Mouse (Mus musculus) liver, adult 2 months (tissue): ENCODE measurements around the gene Gpi1. TPM values are rescaled to one million over a fixed set of nuclear protein-coding genes. Genes with fewer than 3 reads are reported as not detected.

Source experiments
- DNase-seq: peaks from one replicate; pipeline ENCODE4 v3.0.0-alpha.2; 2011; ENCODE audit warnings: low read depth, low spot score; ENCODE audit errors: extremely low read depth
- H3K27ac ChIP-seq: fragments of 200-500 bp; replicated peaks from 2 replicates; pipeline ENCODE4 v1.5.1; 2012; ENCODE audit warnings: low read depth, mild to moderate bottlenecking, control low read depth, inconsistent platforms, low read length; ENCODE audit not compliant: insufficient read depth
- H3K27me3 ChIP-seq: fragments of 200-500 bp; 2 replicates; pipeline ENCODE4 v1.6.1; 2012; ENCODE audit warnings: mild to moderate bottlenecking, moderate library complexity, low read length, inconsistent platforms; ENCODE audit not compliant: control insufficient read depth, insufficient read depth
- H3K36me3 ChIP-seq: fragments of 200-500 bp; 2 replicates; pipeline ENCODE4 v1.6.1; 2012; ENCODE audit warnings: low read length, inconsistent platforms; ENCODE audit not compliant: control insufficient read depth, insufficient read depth
- H3K4me1 ChIP-seq: fragments of 200-500 bp; 2 replicates; pipeline ENCODE4 v1.6.1; 2011; ENCODE audit warnings: low read length; ENCODE audit not compliant: control insufficient read depth, insufficient read depth
- H3K4me3 ChIP-seq: fragments of 200-500 bp; 2 replicates; pipeline ENCODE4 v1.5.1; 2011; ENCODE audit warnings: low read depth, mild to moderate bottlenecking, control low read depth, low read length, moderate library complexity; ENCODE audit not compliant: insufficient read depth
- H3K79me2 ChIP-seq: fragments of 200-500 bp; 2 replicates; pipeline ENCODE4 v1.6.1; 2012; ENCODE audit warnings: inconsistent platforms, mild to moderate bottlenecking, low read length, moderate library complexity; ENCODE audit not compliant: control insufficient read depth, insufficient read depth
- H3K9ac ChIP-seq: fragments of 200-500 bp; 2 replicates; pipeline ENCODE4 v1.6.1; 2012; ENCODE audit warnings: low read depth, mild to moderate bottlenecking, control low read depth, inconsistent platforms, low read length
- CTCF ChIP-seq: fragments of 200-500 bp; IDR thresholded peaks from 2 replicates; pipeline ENCODE4 v1.5.1; 2011; ENCODE audit warnings: low read depth, low read length, control low read depth
- POLR2A ChIP-seq: fragments of 200-500 bp; IDR thresholded peaks from 2 replicates; pipeline ENCODE4 v1.6.1; 2011; ENCODE audit warnings: low read length, control low read depth; ENCODE audit not compliant: insufficient read depth; ENCODE audit errors: extremely low read depth
- WGBS: fragments of 180-500 bp; shearing (Covaris S2); methylation state at CpG from one replicate; pipeline ENCODE4 v1.1.7; 2018; 5-methylcytosine and 5-hydroxymethylcytosine counted together
- polyA plus RNA-seq: library from polyadenylated mRNA; depleted of rRNA; stranded (reverse); fragments of >200 nt; gene quantifications from 2 replicates; pipeline ENCODE4 v1.2.3, GENCODE M21; 2012
- total RNA-seq: library from RNA; depleted of rRNA; stranded (reverse); fragments of >200 nt; gene quantifications from 2 replicates; pipeline ENCODE4 v1.2.3, GENCODE M21; 2014

Gpi1 gene
- total and polyA plus RNA-seq, 2 experiments = 61.8 to 127 TPM

DNA sequence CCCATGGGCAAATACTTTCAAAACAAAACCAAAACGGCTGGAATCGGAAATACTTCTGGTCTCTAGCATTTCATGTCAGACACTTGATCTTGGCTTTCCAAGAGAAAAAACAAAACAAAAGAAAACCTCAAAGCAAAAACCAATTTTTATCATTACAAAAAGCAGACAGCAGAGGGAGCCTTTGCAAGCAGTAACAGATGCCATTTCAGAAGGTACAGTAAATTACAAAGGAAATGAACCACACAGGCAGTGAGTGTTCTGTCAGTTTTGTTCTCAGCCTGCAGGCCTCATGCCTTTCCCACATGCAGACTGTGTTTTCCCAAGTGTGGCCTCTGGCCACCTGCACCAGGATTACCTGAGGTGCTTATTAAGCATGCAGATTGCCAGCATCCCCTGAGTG is 21.9 kb upstream of the Gpi1 start:
- no peaks in the 10 kb centered on the region for H3K27me3 ChIP-seq
- H3K4me3 ChIP-seq = no peak overlapping the region
- no peaks in the 10 kb centered on the region; the same call in 1 of the 2 replicates for H3K79me2 ChIP-seq
- peaks cover 61% of the 10 kb centered on the region for H3K36me3 ChIP-seq
- no peaks in the 10 kb centered on the region for H3K4me1 ChIP-seq
- H3K9ac ChIP-seq = no peak overlapping the region
- WGBS = 72% methylated on average over 2 of the region's 2 CpGs
- no peak for TF ChIP-seq POLR2A
- TF ChIP-seq CTCF = no peak
- no peak overlapping the region for H3K27ac ChIP-seq
- no peak for DNase-seq

DNA sequence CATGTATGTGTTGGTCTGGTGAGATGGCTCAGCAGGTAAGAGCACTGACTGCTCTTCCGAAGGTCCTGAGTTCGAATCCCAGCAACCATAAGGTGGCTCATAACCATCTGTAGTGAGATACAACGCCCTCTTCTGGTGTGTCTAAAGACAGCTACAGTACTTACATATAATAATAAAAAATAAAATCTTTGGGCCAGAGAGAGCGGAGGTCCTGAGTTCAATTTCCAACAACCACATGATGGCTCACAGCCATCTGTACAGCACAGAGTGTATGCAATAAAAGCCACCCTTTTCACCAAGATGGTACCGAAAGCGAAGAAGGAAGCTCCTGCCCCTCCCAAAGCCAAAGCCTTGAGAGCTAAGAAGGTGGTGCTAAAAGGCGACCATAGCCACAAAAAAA is 20.6 kb upstream of the Gpi1 start, which contains the start of gene Gm6096:
Gm6096 (plus strand) TSS at position 301 of the 400 bp plus-strand sequence.
- 95% methylated on average over 7 of the region's 7 CpGs for WGBS
- no peak for TF ChIP-seq POLR2A
- TF ChIP-seq CTCF = no peak
- no peak for DNase-seq
- Histone ChIP-seq H3K9ac (no peak within 1 kb of the TSS), H3K36me3 (peaks cover 62% of the 10 kb centered on the region), H3K4me3 (no peak within 1 kb of the TSS), H3K79me2 (no peaks in the 10 kb centered on the region; the same call in 1 of the 2 replicates), H3K27me3 (no peaks in the 10 kb centered on the region), H3K4me1 (no peaks in the 10 kb centered on the region), H3K27ac (no peak within 1 kb of the TSS)

DNA sequence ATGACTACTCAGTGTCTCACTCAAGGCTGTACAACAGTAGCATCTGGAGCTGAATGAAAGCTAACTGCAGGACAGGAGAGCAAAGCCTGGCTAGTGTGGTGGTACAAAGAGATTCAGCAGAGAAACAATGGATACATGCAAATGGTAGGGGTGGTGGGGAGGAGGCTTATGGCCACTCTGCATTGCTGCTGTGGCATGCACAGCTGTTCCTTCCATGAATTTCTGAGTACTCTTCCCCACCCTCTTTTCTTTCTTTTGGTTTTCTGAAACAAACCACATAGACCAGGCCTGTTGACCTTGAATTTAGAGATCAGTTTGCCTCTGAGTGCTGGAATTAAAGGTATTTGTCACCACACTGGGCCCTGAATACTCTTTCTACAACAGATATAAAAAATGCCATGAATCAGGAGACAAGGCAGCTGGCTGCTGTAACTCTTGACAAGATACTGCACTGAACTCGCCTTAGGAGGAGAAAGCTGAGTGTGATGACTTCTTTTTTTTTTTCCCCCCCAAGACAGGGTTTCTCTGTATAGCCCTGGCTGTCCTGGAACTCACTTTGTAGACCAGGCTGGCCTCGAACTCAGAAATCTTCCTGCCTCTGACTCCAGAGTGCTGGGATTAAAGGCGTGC is 16.8 kb upstream of the Gpi1 start:
- WGBS = 96% methylated on average over 3 of the region's 3 CpGs
- no peaks in the 10 kb centered on the region for H3K4me1 ChIP-seq
- H3K27ac ChIP-seq = no peak overlapping the region
- H3K27me3 ChIP-seq = no peaks in the 10 kb centered on the region
- no peak overlapping the region for H3K4me3 ChIP-seq
- DNase-seq = no peak
- H3K36me3 ChIP-seq = peaks cover 62% of the 10 kb centered on the region
- H3K9ac ChIP-seq = no peak overlapping the region
- TF ChIP-seq POLR2A (no peak), CTCF (no peak)
- no peaks in the 10 kb centered on the region; the same call in 1 of the 2 replicates for H3K79me2 ChIP-seq

DNA sequence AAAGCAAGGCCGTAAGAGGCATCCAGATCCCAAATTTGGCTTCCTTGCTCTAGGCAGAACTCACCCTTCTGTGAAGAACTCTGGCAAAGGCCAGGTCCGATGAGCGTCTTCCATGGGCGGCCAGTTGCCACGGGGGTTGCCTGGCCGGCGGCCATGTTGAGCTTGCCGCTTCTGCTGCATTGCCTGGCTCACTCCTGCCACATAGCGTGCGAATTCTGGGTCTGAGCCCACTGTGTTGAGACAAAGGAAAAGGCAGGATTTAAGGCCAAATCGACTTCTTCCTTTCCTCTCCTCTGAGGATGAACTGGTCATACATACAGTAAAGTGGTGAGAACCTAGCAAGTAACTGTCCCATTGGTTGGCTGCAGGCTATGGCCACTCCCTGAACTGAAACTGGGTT is 12.0 kb upstream of the Gpi1 start:
- no peaks in the 10 kb centered on the region for H3K27me3 ChIP-seq
- TF ChIP-seq POLR2A (no peak), CTCF (no peak)
- no peaks in the 10 kb centered on the region for H3K79me2 ChIP-seq
- no peaks in the 10 kb centered on the region for H3K4me1 ChIP-seq
- peaks cover 64% of the 10 kb centered on the region for H3K36me3 ChIP-seq
- DNase-seq = no peak
- H3K9ac ChIP-seq = no peak overlapping the region
- WGBS = 96% methylated on average over 11 of the region's 11 CpGs
- H3K4me3 ChIP-seq = no peak overlapping the region
- H3K27ac ChIP-seq = no peak overlapping the region

- no peak for TF ChIP-seq POLR2A
- Histone ChIP-seq H3K36me3 (peaks cover 38% of the 10 kb centered on the region; the same call in 1 of the 2 replicates), H3K4me3 (no peak overlapping the region), H3K27ac (no peak overlapping the region), H3K4me1 (peaks cover 8% of the 10 kb centered on the region), H3K79me2 (no peaks in the 10 kb centered on the region), H3K9ac (no peak overlapping the region), H3K27me3 (no peaks in the 10 kb centered on the region)
- WGBS = 94% methylated on average over 5 of the region's 5 CpGs
- no peak for DNase-seq
These were observed 8.0 kb upstream of the Gpi1 start for GRCm38 (mm10) chr7:34238086-34238485.

GRCm38 (mm10) chr7:34235602-34236001 is 5.5 kb upstream of the Gpi1 start:
- peaks cover 20% of the 10 kb centered on the region; the same call in 1 of the 2 replicates for H3K36me3 ChIP-seq
- no peaks in the 10 kb centered on the region for H3K27me3 ChIP-seq
- no peak overlapping the region for H3K9ac ChIP-seq
- TF ChIP-seq CTCF = no peak
- no peak for TF ChIP-seq POLR2A
- H3K27ac ChIP-seq = no peak overlapping the region
- WGBS = 85% methylated on average over 5 of the region's 5 CpGs
- H3K79me2 ChIP-seq = no peaks in the 10 kb centered on the region
- DNase-seq = no peak
- no peak overlapping the region for H3K4me3 ChIP-seq
- peaks cover 13% of the 10 kb centered on the region for H3K4me1 ChIP-seq
